Mouse (Mus musculus) heart, adult 2 months (tissue): ENCODE results near the gene Sft2d1.

Experiments
- CTCF ChIP-seq: fragments of 200-600 bp; IDR thresholded peaks from 2 replicates; pipeline ENCODE4 v1.8.1; 2022; ENCODE audit warnings: antibody characterized with exemption, mild to moderate bottlenecking, moderate library complexity
- EP300 ChIP-seq: fragments of 200-500 bp; IDR thresholded peaks from 2 replicates; pipeline ENCODE4 v1.6.1; 2011; ENCODE audit warnings: low read depth, low read length, control low read depth; ENCODE audit not compliant: insufficient read depth

DNA sequence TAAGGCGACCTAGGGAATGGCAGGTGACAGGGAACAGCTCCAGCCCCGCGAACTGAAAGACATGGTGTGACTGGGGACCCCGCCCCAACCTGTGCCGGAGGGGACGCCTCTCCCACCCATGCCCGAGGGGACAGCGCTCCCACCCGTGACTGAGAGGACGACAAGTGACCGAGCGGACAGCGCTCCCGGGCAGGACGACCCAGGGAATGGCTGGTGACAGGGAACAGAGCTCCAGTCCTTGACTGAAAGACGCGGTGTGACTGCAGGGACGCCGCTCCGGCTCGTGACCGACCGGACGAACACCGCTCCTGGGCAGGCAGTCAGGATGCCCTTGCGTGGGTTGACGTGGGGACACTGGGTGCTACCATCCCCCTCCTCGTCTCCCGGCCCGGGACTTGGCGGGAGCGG lies 26.6 kb upstream of the Sft2d1 start:
- TF ChIP-seq CTCF (peak; percentile 1; the same call in 1 of the 2 replicates), EP300 (peak; percentile 48; the same call in 1 of the 2 replicates)
